Mouse (Mus musculus) ES-E14 (cell line): ENCODE measurements around the gene Fads3.

Experiments used
- CHD2 ChIP-seq: IDR thresholded peaks from 2 replicates; pipeline ENCODE4 v1.6.1; 2014; ENCODE audit warnings: mild to moderate bottlenecking, low read depth, low read length, inconsistent platforms
- HCFC1 ChIP-seq: IDR thresholded peaks from 2 replicates; pipeline ENCODE4 v1.6.1; 2012; ENCODE audit warnings: low read length, inconsistent platforms, borderline replicate concordance; ENCODE audit not compliant: insufficient read depth
- MAFK ChIP-seq: IDR thresholded peaks from 2 replicates; pipeline ENCODE4 v1.6.1; 2014; ENCODE audit warnings: mild to moderate bottlenecking, low read depth, low read length, inconsistent platforms; ENCODE audit not compliant: insufficient read depth
- ZC3H11A ChIP-seq: IDR thresholded peaks from 2 replicates; pipeline ENCODE4 v1.6.1; 2012; ENCODE audit warnings: low read depth, mild to moderate bottlenecking, inconsistent platforms, low read length, borderline replicate concordance
- ZNF384 ChIP-seq: IDR thresholded peaks from 2 replicates; pipeline ENCODE4 v1.6.1; 2012; ENCODE audit warnings: low read depth, low read length, inconsistent platforms

DNA sequence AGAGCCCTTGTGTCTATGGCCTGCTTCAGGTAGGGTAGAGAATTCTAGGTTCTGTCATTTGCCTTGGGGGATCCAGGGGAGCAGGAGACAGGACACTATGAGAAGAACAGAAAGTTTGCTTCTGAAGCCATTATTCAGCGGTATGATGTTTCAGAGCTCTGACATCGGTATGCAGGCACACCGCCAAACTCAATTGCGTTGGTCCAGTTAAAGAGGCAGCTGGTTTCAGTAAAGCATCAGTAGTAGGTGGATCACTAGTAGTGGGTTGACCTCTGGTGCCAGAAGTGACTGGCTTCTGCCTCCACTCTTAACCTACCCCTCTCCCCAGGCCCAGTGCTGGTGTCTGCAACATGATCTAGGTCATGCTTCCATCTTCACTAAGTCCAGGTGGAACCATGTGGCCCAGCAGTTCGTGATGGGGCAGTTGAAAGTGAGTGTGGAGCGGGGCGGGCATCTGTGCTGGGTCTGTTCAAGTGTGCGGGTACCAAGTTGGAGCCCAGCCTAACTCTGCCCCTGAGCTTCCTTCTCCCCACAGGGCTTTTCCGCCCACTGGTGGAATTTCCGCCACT, 12.4 kb downstream of the Fads3 start:
- TF ChIP-seq ZC3H11A (no peak), CHD2 (no peak), ZNF384 (no peak), MAFK (no peak), HCFC1 (no peak)
